Mouse (Mus musculus): ENCODE measurements around the gene Psd4.

The Psd4 gene

DNA sequence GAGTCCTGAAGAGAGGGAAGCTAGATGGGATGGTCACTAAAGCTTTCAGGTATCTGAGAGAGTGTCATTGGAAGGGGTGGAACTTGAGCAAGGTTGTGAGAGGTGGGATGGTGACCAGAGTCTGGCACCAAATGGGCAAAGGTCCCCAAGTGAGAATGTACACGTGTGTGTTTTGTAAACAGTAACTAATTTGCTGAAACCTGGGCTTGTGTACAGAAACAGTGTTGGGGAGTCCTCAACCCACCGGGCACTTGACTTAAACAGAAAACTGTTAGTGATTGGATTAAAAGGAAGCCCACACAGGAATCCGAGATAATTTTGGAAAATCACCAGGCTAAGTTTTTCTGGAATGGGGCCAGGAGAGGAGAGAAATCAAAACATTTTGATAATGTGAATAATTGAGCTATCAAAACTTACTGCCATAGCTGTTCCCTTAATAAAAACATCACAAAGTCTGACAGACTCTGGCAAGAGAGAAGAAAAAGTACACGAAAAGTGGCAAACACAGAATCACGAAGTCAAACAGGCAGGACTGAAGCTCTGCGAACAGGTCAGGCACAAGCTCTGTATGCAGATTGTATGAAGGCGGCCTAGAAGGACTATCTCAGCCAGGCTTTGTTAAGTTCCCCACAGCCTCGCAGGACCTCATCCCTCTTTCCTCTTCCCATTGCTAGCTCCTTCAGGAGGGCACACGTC, 92.9 kb downstream of the Psd4 start:
- POLR2A ChIA-PET, result interaction anchor here in 3 of 4 experiments (0.6 to 2.5 kb wide), 9 partner anchors 10 to 475 kb away, joined by 3 to 7 read pairs (median 3); partner anchors contain the start of gene Arrdc1 (in 1 of the 3)

DNA sequence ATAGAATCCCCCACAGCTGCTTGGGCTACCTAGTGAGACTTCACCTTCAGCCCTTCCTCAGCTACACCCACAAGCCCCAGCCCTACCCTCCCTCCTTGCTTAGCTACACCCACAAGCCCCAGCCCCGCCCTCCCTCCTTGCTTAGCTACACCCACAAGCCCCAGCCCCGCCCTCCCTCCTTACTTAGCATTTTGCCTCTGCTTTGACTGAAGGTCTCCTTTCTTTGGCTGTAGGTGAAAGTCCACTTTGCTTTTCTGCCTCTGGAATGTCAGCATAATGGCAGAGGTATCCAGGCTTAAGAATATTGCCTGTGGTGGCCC, 93.4 kb downstream of the Psd4 start:
- ChIA-PET POLR2A (interaction anchor here in 2 of 4 experiments (0.6 to 2.5 kb wide), 7 partner anchors 11 to 474 kb away, joined by 3 to 7 read pairs (median 3); partner anchors contain the start of gene Arrdc1 (in 1 of the 2)), CTCF (interaction anchor here in 2 of 4 experiments (0.6 to 2.1 kb wide), 5 partner anchors 29 to 56 kb away, joined by 3 to 8 read pairs (median 3); no protein-coding TSS in a partner anchor)

More for the DNA sequence above, 92.9 kb downstream of the Psd4 start:
- CTCF ChIA-PET, result interaction anchor here in 3 of 4 experiments (0.5 to 2.1 kb wide), 7 partner anchors 30 to 126 kb away, joined by 3 to 8 read pairs (median 3); no protein-coding TSS in a partner anchor

Data from embryonic stem cell, embryonic (primary cell).